Mouse (Mus musculus): ENCODE data around the gene Evx2.

- TF ChIP-seq GATA1 (IDR thresholded peaks at IDR 0.05; ENCODE audit: borderline replicate concordance, low read length) (no peak), FLI1 (IDR thresholded peaks at IDR 0.05; ENCODE audit: low read length) (no peak)
These were observed 15.7 kb upstream of the Evx2 start, which contains the start of gene Hoxd12 for GRCm38 (mm10) chr2:74674881-74675665.
